Mouse (Mus musculus): ENCODE data around the gene Sec61a2. TPM values are rescaled to one million over a fixed set of nuclear protein-coding genes. Genes with fewer than 3 reads are reported as not detected.

The Sec61a2 gene
- polyA plus RNA-seq, 2 experiments: 79.1 to 222 TPM

GRCm38 (mm10) chr2:5840815-5841214 is 54.4 kb downstream of the Sec61a2 start:
- no peak overlapping the region for H3K4me2 ChIP-seq (replicated peaks; ENCODE audit: low read depth, low read length, severe bottlenecking)
- ATAC-seq (ENCODE audit: low FRiP score, low read depth) (no peak), DNase-seq (ENCODE audit: low spot score) (no peak)
- 96% methylated on average over 11 of the region's 11 CpGs for WGBS
- H3K9me3 ChIP-seq (ENCODE audit: control insufficient read depth, low read length): no peaks in the 10 kb centered on the region
- no peak for TF ChIP-seq POLR2A (IDR thresholded peaks at IDR 0.05; ENCODE audit: borderline replicate concordance, extremely low read depth, insufficient read depth, insufficient read length)
- no peak overlapping the region for H3K9ac ChIP-seq (ENCODE audit: low read depth, low read length, severe bottlenecking)
- no peak overlapping the region for H3K4me3 ChIP-seq (replicated peaks; ENCODE audit: low read length)
- no peak overlapping the region for H3K27ac ChIP-seq (replicated peaks; ENCODE audit: low read depth, low read length)
- peaks cover 53% of the 10 kb centered on the region for H3K36me3 ChIP-seq (ENCODE audit: control insufficient read depth, insufficient read depth, low read length)
- peaks cover 3% of the 10 kb centered on the region; the same call in 1 of the 2 replicates for H3K4me1 ChIP-seq (ENCODE audit: control insufficient read depth, insufficient read depth, low read length)
- no peaks in the 10 kb centered on the region for H3K27me3 ChIP-seq (ENCODE audit: control insufficient read depth, insufficient read depth, low read length)

GRCm38 (mm10) chr2:5825265-5825913 is 69.8 kb downstream of the Sec61a2 start:
- DNase-seq (ENCODE audit: low spot score) (no peak), ATAC-seq (ENCODE audit: low FRiP score, low read depth) (no peak)
- TF ChIP-seq POLR2A (IDR thresholded peaks at IDR 0.05; ENCODE audit: borderline replicate concordance, extremely low read depth, insufficient read depth, insufficient read length): no peak
- WGBS: 89% methylated on average over 5 of the region's 5 CpGs
- no peak overlapping the region for H3K4me2 ChIP-seq (replicated peaks; ENCODE audit: low read depth, low read length, severe bottlenecking)
- no peak overlapping the region for H3K4me3 ChIP-seq (replicated peaks; ENCODE audit: low read length)
- no peaks in the 10 kb centered on the region for H3K27me3 ChIP-seq (ENCODE audit: control insufficient read depth, insufficient read depth, low read length)
- no peaks in the 10 kb centered on the region for H3K9me3 ChIP-seq (ENCODE audit: control insufficient read depth, low read length)
- peaks cover 49% of the 10 kb centered on the region for H3K36me3 ChIP-seq (ENCODE audit: control insufficient read depth, insufficient read depth, low read length)
- H3K27ac ChIP-seq (replicated peaks; ENCODE audit: low read depth, low read length): no peak overlapping the region
- no peak overlapping the region for H3K9ac ChIP-seq (ENCODE audit: low read depth, low read length, severe bottlenecking)
- no peaks in the 10 kb centered on the region for H3K4me1 ChIP-seq (ENCODE audit: control insufficient read depth, insufficient read depth, low read length)

- Histone ChIP-seq H3K4me1 (ENCODE audit: control insufficient read depth, insufficient read depth, low read length) (no peaks in the 10 kb centered on the region), H3K4me2 (replicated peaks; ENCODE audit: low read depth, low read length, severe bottlenecking) (no peak overlapping the region), H3K4me3 (replicated peaks; ENCODE audit: low read length) (no peak overlapping the region), H3K9me3 (ENCODE audit: control insufficient read depth, low read length) (no peaks in the 10 kb centered on the region), H3K9ac (ENCODE audit: low read depth, low read length, severe bottlenecking) (no peak overlapping the region), H3K27ac (replicated peaks; ENCODE audit: low read depth, low read length) (no peak overlapping the region), H3K27me3 (ENCODE audit: control insufficient read depth, insufficient read depth, low read length) (no peaks in the 10 kb centered on the region), H3K36me3 (ENCODE audit: control insufficient read depth, insufficient read depth, low read length) (peaks cover 56% of the 10 kb centered on the region)
- DNase-seq (ENCODE audit: low spot score) (no peak), ATAC-seq (ENCODE audit: low FRiP score, low read depth) (no peak)
- no peak for TF ChIP-seq POLR2A (IDR thresholded peaks at IDR 0.05; ENCODE audit: borderline replicate concordance, extremely low read depth, insufficient read depth, insufficient read length)
- WGBS: 85% methylated on average over 5 of the region's 5 CpGs
Observed at GRCm38 (mm10) chr2:5824685-5825084, 70.5 kb downstream of the Sec61a2 start.

GRCm38 (mm10) chr2:5824213-5824612 is 71.0 kb downstream of the Sec61a2 start:
- WGBS: 29% methylated on average over 1 of the region's 1 CpGs
- no peak for TF ChIP-seq POLR2A (IDR thresholded peaks at IDR 0.05; ENCODE audit: borderline replicate concordance, extremely low read depth, insufficient read depth, insufficient read length)
- Histone ChIP-seq H3K27ac (replicated peaks; ENCODE audit: low read depth, low read length) (no peak overlapping the region), H3K27me3 (ENCODE audit: control insufficient read depth, insufficient read depth, low read length) (no peaks in the 10 kb centered on the region), H3K4me3 (replicated peaks; ENCODE audit: low read length) (no peak overlapping the region), H3K9me3 (ENCODE audit: control insufficient read depth, low read length) (no peaks in the 10 kb centered on the region), H3K36me3 (ENCODE audit: control insufficient read depth, insufficient read depth, low read length) (peaks cover 56% of the 10 kb centered on the region), H3K4me2 (replicated peaks; ENCODE audit: low read depth, low read length, severe bottlenecking) (no peak overlapping the region), H3K4me1 (ENCODE audit: control insufficient read depth, insufficient read depth, low read length) (no peaks in the 10 kb centered on the region), H3K9ac (ENCODE audit: low read depth, low read length, severe bottlenecking) (no peak overlapping the region)
- peak; percentile 26 for DNase-seq (ENCODE audit: low spot score)
- no peak for ATAC-seq (ENCODE audit: low FRiP score, low read depth)

GRCm38 (mm10) chr2:5822449-5822848 is 72.8 kb downstream of the Sec61a2 start:
- Histone ChIP-seq H3K36me3 (ENCODE audit: control insufficient read depth, insufficient read depth, low read length) (peaks cover 68% of the 10 kb centered on the region), H3K9me3 (ENCODE audit: control insufficient read depth, low read length) (no peaks in the 10 kb centered on the region), H3K4me3 (replicated peaks; ENCODE audit: low read length) (no peak overlapping the region), H3K9ac (ENCODE audit: low read depth, low read length, severe bottlenecking) (no peak overlapping the region), H3K4me1 (ENCODE audit: control insufficient read depth, insufficient read depth, low read length) (no peaks in the 10 kb centered on the region), H3K27ac (replicated peaks; ENCODE audit: low read depth, low read length) (no peak overlapping the region), H3K4me2 (replicated peaks; ENCODE audit: low read depth, low read length, severe bottlenecking) (no peak overlapping the region), H3K27me3 (ENCODE audit: control insufficient read depth, insufficient read depth, low read length) (no peaks in the 10 kb centered on the region)
- 97% methylated on average over 6 of the region's 6 CpGs for WGBS
- no peak for TF ChIP-seq POLR2A (IDR thresholded peaks at IDR 0.05; ENCODE audit: borderline replicate concordance, extremely low read depth, insufficient read depth, insufficient read length)
- DNase-seq (ENCODE audit: low spot score) (no peak), ATAC-seq (ENCODE audit: low FRiP score, low read depth) (no peak)
